In genomic region chr8:30916184-30916751, GRCm38 (mm10) we compare ENCODE assay signal across 8 mouse cellular contexts.
DNase-seq lines count a peak whose midpoint lies in the region; ATAC-seq lines count a peak whose summit lies in the region.

No protein-coding gene starts in this region.

- peak overlapping the region; percentile 64 for H3K9ac ChIP-seq in embryonic facial prominence, embryonic 13.5 days
- H3K9ac ChIP-seq in intestine, embryonic 14.5 days (ENCODE audit: low read length): peak overlapping the region; percentile 41
- H3K9ac ChIP-seq in liver, embryonic 15.5 days: no peak overlapping the region

- H3K4me3 ChIP-seq in embryonic facial prominence, embryonic 13.5 days: peak overlapping the region; percentile 41
- peak overlapping the region; percentile 41 for H3K4me3 ChIP-seq in intestine, embryonic 14.5 days (ENCODE audit: low read depth, low read length)
- no peak overlapping the region for H3K4me3 ChIP-seq in liver, embryonic 15.5 days (replicated peaks)

- peaks cover 25% of the 10 kb centered on the region for H3K4me1 ChIP-seq in embryonic facial prominence, embryonic 13.5 days
- H3K4me1 ChIP-seq in intestine, embryonic 14.5 days (replicated peaks; ENCODE audit: control insufficient read depth, insufficient read depth, low read length): peaks cover 10% of the 10 kb centered on the region
- H3K4me1 ChIP-seq in liver, embryonic 15.5 days (replicated peaks): no peaks in the 10 kb centered on the region

- H3K4me2 ChIP-seq in embryonic facial prominence, embryonic 13.5 days: peak overlapping the region; percentile 74
- H3K4me2 ChIP-seq in intestine, embryonic 14.5 days (ENCODE audit: low read length): peak overlapping the region; percentile 84
- peak overlapping the region; percentile 41 for H3K4me2 ChIP-seq in liver, embryonic 15.5 days

- peak; percentile 7 to 13 for DNase-seq in left cerebral cortex, adult 18-20 months (ENCODE audit: low spot score in 2 of 2)
- no peak for DNase-seq in left cerebral cortex, adult 11 months (ENCODE audit: low spot score)
- peak; percentile 57 for DNase-seq in intestine, embryonic 14.5 days (ENCODE audit: low spot score)
- peak; percentile 11 for DNase-seq in right cerebral cortex, postnatal 14 days
- no peak for DNase-seq in urinary bladder, postnatal 14 days (ENCODE audit: low spot score)
- no peak for DNase-seq in urinary bladder, postnatal 10 days (ENCODE audit: low spot score)

- WGBS in embryonic facial prominence, embryonic 13.5 days: 6% methylated on average over 12 of the region's 12 CpGs
- 7% methylated on average over 12 of the region's 12 CpGs for WGBS in intestine, embryonic 14.5 days
- 6% methylated on average over 12 of the region's 12 CpGs for WGBS in liver, embryonic 15.5 days (ENCODE audit: insufficient replicate concordance)

- H3K9me3 ChIP-seq in embryonic facial prominence, embryonic 13.5 days: no peaks in the 10 kb centered on the region
- H3K9me3 ChIP-seq in intestine, embryonic 14.5 days (ENCODE audit: control insufficient read depth, low read length): no peaks in the 10 kb centered on the region
- no peaks in the 10 kb centered on the region for H3K9me3 ChIP-seq in liver, embryonic 15.5 days (replicated peaks)

- H3K27ac ChIP-seq in embryonic facial prominence, embryonic 13.5 days: peak overlapping the region; percentile 79
- no peak overlapping the region for H3K27ac ChIP-seq in intestine, embryonic 14.5 days (ENCODE audit: low read depth)
- H3K27ac ChIP-seq in liver, embryonic 15.5 days (replicated peaks): no peak overlapping the region

- no peak for ATAC-seq in embryonic facial prominence, embryonic 13.5 days (ENCODE audit: insufficient number of reproducible peaks, insufficient read depth, low FRiP score, low TSS enrichment, low read depth)
- no peak for ATAC-seq in intestine, embryonic 14.5 days (replicated peaks; ENCODE audit: low FRiP score, low TSS enrichment, low read depth)
- no peak for ATAC-seq in liver, embryonic 15.5 days (ENCODE audit: insufficient read depth)

- no peaks in the 10 kb centered on the region for H3K36me3 ChIP-seq in embryonic facial prominence, embryonic 13.5 days
- H3K36me3 ChIP-seq in intestine, embryonic 14.5 days (ENCODE audit: control insufficient read depth, insufficient read depth, low read length): no peaks in the 10 kb centered on the region
- no peaks in the 10 kb centered on the region for H3K36me3 ChIP-seq in liver, embryonic 15.5 days (replicated peaks)

- H3K27me3 ChIP-seq in embryonic facial prominence, embryonic 13.5 days: no peaks in the 10 kb centered on the region
- no peaks in the 10 kb centered on the region for H3K27me3 ChIP-seq in intestine, embryonic 14.5 days (replicated peaks; ENCODE audit: control insufficient read depth, insufficient read depth, low read length)
- no peaks in the 10 kb centered on the region for H3K27me3 ChIP-seq in liver, embryonic 15.5 days

Comparison
In these comparisons a context has a peak if more than half of its experiments do, and no peak if none do; other contexts are left out.
1. DNase-seq: peak in left cerebral cortex, adult 18-20 months (2 of 2), intestine, embryonic 14.5 days (single experiment) and right cerebral cortex, postnatal 14 days (single experiment); none in left cerebral cortex, adult 11 months (single experiment), urinary bladder, postnatal 14 days (single experiment) and urinary bladder, postnatal 10 days (single experiment).
2. Peak in every context shown above with its lines, with median percentiles within 50 percentile points of each other: H3K4me2 ChIP-seq.